In genomic region chr7:15981538-15981937, GRCm38 (mm10) we compare ENCODE assay signal across 10 mouse cellular contexts. TPM values are rescaled to one million over a fixed set of nuclear protein-coding genes. Genes with fewer than 3 reads are reported as not detected.
A peak's percentile ranks its signal among the peaks of the same experiment; 100 is the strongest.
DNase-seq lines count a peak whose midpoint lies in the region; ATAC-seq lines count a peak whose summit lies in the region.
"Had no signal": no experiment of that assay in that cellular context is flagged by ENCODE, and none has a peak within 500 bp of the region (broad histone marks: within the 10 kb centered on the region; RNA-seq: fewer than 3 reads in every experiment).

No protein-coding gene starts in this region.

- no peak overlapping the region for H3K4me3 ChIP-seq in heart, embryonic 15.5 days
- H3K4me3 ChIP-seq: midbrain, embryonic 12.5 days had no signal

- peak overlapping the region; percentile 75 for H3K27ac ChIP-seq in heart, embryonic 15.5 days
- H3K27ac ChIP-seq: midbrain, embryonic 12.5 days had no signal

- peak; percentile 54; the same call in 1 of the 2 replicates for ATAC-seq in heart, embryonic 15.5 days (replicated peaks; ENCODE audit: insufficient number of reproducible peaks, insufficient read depth, low FRiP score, low read depth)

- H3K27me3 ChIP-seq in heart, embryonic 15.5 days, result no peaks in the 10 kb centered on the region
- H3K27me3 ChIP-seq: midbrain, embryonic 12.5 days had no signal

- peaks cover 31% of the 10 kb centered on the region for H3K36me3 ChIP-seq in heart, embryonic 15.5 days

- H3K4me1 ChIP-seq in heart, embryonic 15.5 days (replicated peaks), result peaks cover 22% of the 10 kb centered on the region
- H3K4me1 ChIP-seq: midbrain, embryonic 12.5 days had no signal

- no peaks in the 10 kb centered on the region for H3K9me3 ChIP-seq in heart, embryonic 15.5 days (replicated peaks)
- H3K9me3 ChIP-seq: midbrain, embryonic 12.5 days had no signal

- peak; percentile 49 for DNase-seq in layer of hippocampus, adult 9-11 months
- no peak for DNase-seq in layer of hippocampus, postnatal 36 days
- DNase-seq in adrenal gland, postnatal 36 days, result peak; percentile 43 to 60
- peak; percentile 71 to 94 for DNase-seq in kidney, postnatal 25 days
- no peak for DNase-seq in yolk sac, embryonic 10.5 days (ENCODE audit: low spot score)
- DNase-seq in gastrocnemius, postnatal 10 days, result no peak
- DNase-seq in frontal cortex, postnatal 14 days (ENCODE audit: low spot score in 2 of 2), result no peak
- DNase-seq: lung, embryonic 14.5 days had no signal

- no peak overlapping the region for H3K9ac ChIP-seq in heart, embryonic 15.5 days
- H3K9ac ChIP-seq: lung, embryonic 14.5 days; midbrain, embryonic 12.5 days had no signal

- WGBS in heart, embryonic 15.5 days, result 59% methylated on average over 4 of the region's 4 CpGs

- no peak overlapping the region for H3K4me2 ChIP-seq in heart, embryonic 15.5 days
- H3K4me2 ChIP-seq: lung, embryonic 14.5 days; midbrain, embryonic 12.5 days had no signal

RNA-seq across cellular contexts. Expression of gene Ehd2, which starts 14.2 kb away (rescaled TPM):
- 1 to 10 TPM; 4.1 to 5.8 TPM for total RNA-seq in layer of hippocampus, postnatal 36 days (2021)
- 10 to 100 TPM; 36.7 to 85.9 TPM for total RNA-seq in adrenal gland, postnatal 36 days (2021)
- 62.8 TPM in 2 replicates for polyA plus RNA-seq in heart, embryonic 15.5 days (2015; fragmentation: Nextera tagmentation; extraction: Ambion mirVana)
- total RNA-seq in gastrocnemius, postnatal 10 days (2021), result 100 to 1,000 TPM; 110 to 126 TPM

RNA-seq across cellular contexts. Expression of gene Nop53, which starts 35.7 kb away (rescaled TPM):
- total RNA-seq in layer of hippocampus, postnatal 36 days (2021), result 100 to 1,000 TPM; 112 to 113 TPM
- total RNA-seq in adrenal gland, postnatal 36 days (2021), result 100 to 1,000 TPM; 181 to 189 TPM
- 118 and 124 TPM in 2 replicates for polyA plus RNA-seq in heart, embryonic 15.5 days (2015; fragmentation: Nextera tagmentation; extraction: Ambion mirVana)
- 100 to 1,000 TPM; 135 to 141 TPM for total RNA-seq in gastrocnemius, postnatal 10 days (2021)

RNA-seq across cellular contexts. Expression of gene Selenow, which starts 59.3 kb away (rescaled TPM):
- total RNA-seq in layer of hippocampus, postnatal 36 days (2021), result 1,000 to 10,000 TPM; 1,445 to 1,563 TPM
- 100 to 1,000 TPM; 174 to 216 TPM for total RNA-seq in adrenal gland, postnatal 36 days (2021)
- 644 and 688 TPM in 2 replicates for polyA plus RNA-seq in heart, embryonic 15.5 days (2015; fragmentation: Nextera tagmentation; extraction: Ambion mirVana)
- total RNA-seq in gastrocnemius, postnatal 10 days (2021), result 100 to 1,000 TPM; 672 to 685 TPM

Comparison
In these comparisons a context has a peak if more than half of its experiments do, and no peak if none do; other contexts are left out.
1. DNase-seq: peak in layer of hippocampus, adult 9-11 months (single experiment), adrenal gland, postnatal 36 days (2 of 2) and kidney, postnatal 25 days (2 of 2); none in layer of hippocampus, postnatal 36 days (0 of 2), yolk sac, embryonic 10.5 days (single experiment), gastrocnemius, postnatal 10 days (single experiment) and frontal cortex, postnatal 14 days (0 of 2).
2. RNA of gene Ehd2, which starts 14.2 kb away (total RNA-seq): 110 to 126 TPM in gastrocnemius, postnatal 10 days and 36.7 to 85.9 TPM in adrenal gland, postnatal 36 days; 4.1 to 5.8 TPM in layer of hippocampus, postnatal 36 days; every median in the first group is over 4 times any median in the second.